Mouse (Mus musculus) heart, embryonic 10.5 days (tissue): Measurements from ENCODE around the gene Fzd2. TPM values are rescaled to one million over a fixed set of nuclear protein-coding genes. Genes with fewer than 3 reads are reported as not detected.
"Not testable (repeated sequence)": the region's sequence is repeated elsewhere in the genome, so short reads cannot be mapped to it uniquely, and the experiment has no call there.

Experiments
- DNase-seq: peaks from one replicate; pipeline ENCODE4 v3.0.0-alpha.2; 2017; ENCODE audit warnings: low spot score
- H3K27ac ChIP-seq: fragments of 300-500 bp; sonication (generic); 2 replicates; pipeline ENCODE4 v1.5.1; 2016; ENCODE audit warnings: mild to moderate bottlenecking
- H3K27me3 ChIP-seq: fragments of 300-500 bp; sonication (generic); 2 replicates; pipeline ENCODE4 v1.6.1; 2016; ENCODE audit warnings: mild to moderate bottlenecking; ENCODE audit not compliant: poor library complexity, insufficient read depth, severe bottlenecking
- H3K36me3 ChIP-seq: fragments of 300-500 bp; sonication (generic); 2 replicates; pipeline ENCODE4 v1.6.1; 2016; ENCODE audit warnings: mild to moderate bottlenecking, moderate library complexity
- H3K4me1 ChIP-seq: fragments of 300-500 bp; sonication (generic); 2 replicates; pipeline ENCODE4 v1.6.1; 2016; ENCODE audit warnings: mild to moderate bottlenecking
- H3K4me3 ChIP-seq: fragments of 300-500 bp; sonication (generic); 2 replicates; pipeline ENCODE4 v1.5.1; 2016; ENCODE audit warnings: mild to moderate bottlenecking, moderate library complexity
- H3K9me3 ChIP-seq: fragments of 300-500 bp; sonication (generic); 2 replicates; pipeline ENCODE4 v1.6.1; 2016; ENCODE audit warnings: mild to moderate bottlenecking, moderate library complexity
- WGBS: fragments of 180-500 bp; shearing (Covaris S2); methylation state at CpG from one replicate; pipeline ENCODE4 v1.1.7; 2016; 5-methylcytosine and 5-hydroxymethylcytosine counted together
- polyA plus RNA-seq: library from polyadenylated mRNA; unstranded; fragments of >200 nt; fragmentation: Nextera tagmentation; extraction: Ambion mirVana; gene quantifications from 2 replicates; pipeline ENCODE4 v1.2.1, GENCODE M21; 2016

The Fzd2 gene
- 22.9 and 34.5 TPM in 2 replicates for polyA plus RNA-seq

DNA sequence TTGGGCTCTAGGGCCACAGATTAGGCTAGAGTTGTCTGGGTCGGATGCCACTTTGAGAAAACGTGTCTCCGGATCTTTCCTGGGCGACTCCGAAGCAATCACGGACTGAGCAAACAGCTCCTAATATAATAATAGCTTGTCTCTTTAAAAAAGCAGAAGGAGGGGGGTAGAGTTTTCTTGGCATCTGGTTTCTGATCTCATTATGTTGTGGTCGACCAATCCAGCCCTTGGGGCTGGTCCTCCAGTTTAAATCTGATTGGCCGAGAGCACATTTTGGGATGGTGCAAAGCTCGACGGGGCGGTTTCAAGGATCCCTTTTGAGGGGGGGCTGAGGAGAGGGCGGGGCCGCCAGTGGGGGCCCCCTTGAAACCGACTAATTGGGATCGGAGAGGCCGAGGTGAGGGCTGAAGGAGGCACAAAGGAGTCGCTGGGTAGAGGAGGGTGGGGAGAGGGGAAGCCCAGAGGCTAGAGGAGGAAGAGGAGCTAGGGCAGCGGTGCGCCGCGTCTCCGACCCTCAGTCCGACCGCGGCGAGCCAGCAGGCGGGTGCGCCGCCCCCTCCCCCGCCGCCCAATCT lies at the start of gene Fzd2:
Fzd2 (plus strand) TSS at position 387 of the 575 bp plus-strand sequence.
- Histone ChIP-seq H3K4me3 (peak within 1 kb of the TSS; percentile 76), H3K27me3 (peaks cover 7% of the 10 kb centered on the region; the same call in 1 of the 2 replicates), H3K36me3 (no peaks in the 10 kb centered on the region), H3K27ac (peak within 1 kb of the TSS; percentile 94), H3K9me3 (no peaks in the 10 kb centered on the region), H3K4me1 (peaks cover 34% of the 10 kb centered on the region)
- DNase-seq, result peak; percentile 97
- under 1% methylated on average over 18 of the region's 31 CpGs for WGBS

- no peak for DNase-seq
- Histone ChIP-seq H3K9me3 (no peaks in the 10 kb centered on the region), H3K27ac (peak overlapping the region; percentile 99), H3K36me3 (peaks cover 3% of the 10 kb centered on the region; the same call in 1 of the 2 replicates), H3K4me3 (peak overlapping the region; percentile 92), H3K27me3 (no peaks in the 10 kb centered on the region), H3K4me1 (peaks cover 14% of the 10 kb centered on the region)
- under 1% methylated on average over 39 of the region's 39 CpGs for WGBS
These were observed 48.7 kb upstream of the Fzd2 start for GRCm38 (mm10) chr11:102555400-102556030.

DNA sequence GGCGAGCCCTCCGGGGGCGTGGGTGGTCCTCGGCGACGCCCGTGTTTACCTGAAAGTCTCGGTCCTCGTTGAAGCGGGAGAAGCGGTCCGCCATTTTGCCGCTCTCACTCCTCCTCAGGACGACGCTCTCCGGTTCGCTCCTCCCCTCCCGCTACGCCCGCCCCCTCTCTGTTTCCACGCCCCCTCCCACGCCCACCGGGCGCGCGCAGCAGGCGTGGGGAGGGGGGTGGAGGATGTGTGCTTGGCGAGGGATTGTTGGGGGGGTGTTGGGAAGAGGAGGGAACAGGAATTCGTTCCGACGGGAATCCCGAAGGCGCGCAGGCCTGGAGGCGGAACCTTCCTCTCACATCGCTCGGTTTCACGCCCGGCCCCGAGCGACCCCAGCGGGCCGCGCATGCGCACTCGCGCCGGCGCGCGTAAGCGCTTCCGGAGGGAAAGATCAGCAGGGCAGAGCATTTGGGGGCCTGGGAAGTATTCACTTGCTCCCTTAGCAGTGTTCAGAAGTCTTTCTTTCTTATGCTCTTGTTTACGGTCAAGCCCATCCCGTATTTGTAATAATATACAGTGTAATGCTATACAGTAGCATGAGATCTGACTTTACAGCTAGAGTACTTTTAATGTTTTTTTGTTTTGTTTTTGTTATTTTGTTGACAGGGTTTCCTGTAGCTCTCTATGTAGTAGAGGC lies 48.0 kb upstream of the Fzd2 start, which contains the start of gene Gpatch8:
Gpatch8 (minus strand) TSS at position 362 of the 685 bp plus-strand sequence.
- Histone ChIP-seq H3K27ac (peak within 1 kb of the TSS; percentile 99), H3K4me3 (peak within 1 kb of the TSS; percentile 92), H3K9me3 (no peaks in the 10 kb centered on the region), H3K27me3 (no peaks in the 10 kb centered on the region), H3K36me3 (peaks cover under 1% of the 10 kb centered on the region; the same call in 1 of the 2 replicates), H3K4me1 (peaks cover 14% of the 10 kb centered on the region)
- DNase-seq, result peak; percentile 98
- under 1% methylated on average over 54 of the region's 55 CpGs for WGBS

DNA sequence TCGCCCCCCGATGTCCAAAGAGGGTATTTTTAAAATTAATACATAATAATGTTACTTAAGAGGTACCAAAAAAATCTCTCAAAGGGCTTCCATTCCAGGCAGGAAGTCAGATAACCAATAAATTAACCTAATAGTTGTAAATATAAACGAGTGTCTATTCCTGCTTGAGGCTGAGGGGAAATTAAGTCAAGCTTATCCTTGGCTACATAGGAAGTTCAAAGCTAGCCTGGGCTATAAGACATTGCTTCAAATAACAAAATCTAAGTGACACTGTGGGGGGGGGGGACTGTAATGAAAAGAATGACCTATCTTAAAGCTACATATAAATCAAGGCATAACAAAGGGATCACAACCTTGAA lies 47.5 kb upstream of the Fzd2 start:
- WGBS, result 17% methylated on average over 3 of the region's 3 CpGs
- no peaks in the 10 kb centered on the region for H3K36me3 ChIP-seq
- H3K9me3 ChIP-seq, result no peaks in the 10 kb centered on the region
- no peak for DNase-seq
- no peaks in the 10 kb centered on the region for H3K27me3 ChIP-seq
- H3K4me3 ChIP-seq, result peak overlapping the region; percentile 92
- H3K4me1 ChIP-seq, result peaks cover 14% of the 10 kb centered on the region
- H3K27ac ChIP-seq, result peak overlapping the region; percentile 99

DNA sequence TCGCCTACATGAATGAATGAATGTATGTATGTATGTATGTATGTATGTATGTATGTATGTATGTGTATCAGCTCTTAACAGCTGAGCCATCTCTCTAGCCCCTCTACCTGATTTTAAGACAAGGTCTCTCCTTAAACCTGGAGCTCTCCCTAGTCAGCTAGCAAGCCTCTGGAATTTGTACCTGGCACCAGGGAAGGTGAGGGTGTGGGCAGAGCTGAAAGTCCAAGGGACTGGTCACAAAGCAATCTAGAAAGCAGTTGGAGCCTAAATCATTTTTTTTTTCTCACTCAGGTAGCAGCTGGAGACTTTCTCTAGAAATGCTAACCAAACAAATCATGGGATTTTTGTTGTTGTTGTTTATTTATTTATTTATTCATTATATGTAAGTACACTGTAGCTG lies 46.8 kb upstream of the Fzd2 start:
- Histone ChIP-seq H3K36me3 (no peaks in the 10 kb centered on the region), H3K27ac (no peak overlapping the region), H3K4me3 (no peak overlapping the region), H3K9me3 (no peaks in the 10 kb centered on the region), H3K4me1 (peaks cover 10% of the 10 kb centered on the region), H3K27me3 (no peaks in the 10 kb centered on the region)
- peak; percentile 27 for DNase-seq
- WGBS, result 90% methylated on average over 1 of the region's 1 CpGs

GRCm38 (mm10) chr11:102558704-102559103 lies 45.5 kb upstream of the Fzd2 start:
- H3K4me1 ChIP-seq, result peaks cover 10% of the 10 kb centered on the region
- H3K36me3 ChIP-seq, result no peaks in the 10 kb centered on the region
- H3K9me3 ChIP-seq, result no peaks in the 10 kb centered on the region
- no peak overlapping the region for H3K4me3 ChIP-seq
- H3K27me3 ChIP-seq, result no peaks in the 10 kb centered on the region
- no peak overlapping the region for H3K27ac ChIP-seq
- WGBS, result 90% methylated on average over 5 of the region's 5 CpGs
- DNase-seq, result peak; percentile 41

GRCm38 (mm10) chr11:102564952-102565671 lies 39.1 kb upstream of the Fzd2 start:
- not testable (repeated sequence) for H3K27me3 ChIP-seq, H3K36me3 ChIP-seq, H3K9me3 ChIP-seq, H3K4me1 ChIP-seq, H3K4me3 ChIP-seq, DNase-seq
- 49% methylated on average over 14 of the region's 14 CpGs for WGBS
- peak overlapping the region; percentile 79 for H3K27ac ChIP-seq

DNA sequence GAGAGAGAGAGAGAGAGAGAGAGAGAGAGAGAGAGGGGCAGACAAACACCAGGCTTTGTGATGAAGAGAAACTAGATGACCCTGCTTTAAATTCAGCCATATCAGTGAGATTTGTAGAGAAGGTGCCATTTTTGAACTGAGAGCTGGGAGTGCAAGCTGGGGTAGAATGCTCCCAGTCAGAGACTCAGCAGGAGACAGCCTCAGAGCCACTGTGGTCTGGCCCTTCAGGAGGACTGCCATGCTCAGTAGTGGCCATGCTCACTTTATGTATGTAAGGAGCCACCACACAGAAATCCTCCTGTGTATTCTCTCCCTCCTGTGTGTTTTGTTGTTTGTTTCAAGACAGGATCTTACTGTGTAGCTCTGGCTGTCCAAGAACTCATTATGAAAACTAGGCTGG lies 38.5 kb upstream of the Fzd2 start:
- no peak overlapping the region; the same call in 1 of the 2 replicates for H3K4me3 ChIP-seq
- no peaks in the 10 kb centered on the region for H3K9me3 ChIP-seq
- H3K27ac ChIP-seq, result peak overlapping the region; percentile 79

GRCm38 (mm10) chr11:102566290-102566689 lies 37.9 kb upstream of the Fzd2 start:
- H3K9me3 ChIP-seq, result no peaks in the 10 kb centered on the region
- H3K27me3 ChIP-seq, result no peaks in the 10 kb centered on the region
- 94% methylated on average over 1 of the region's 1 CpGs for WGBS
- no peaks in the 10 kb centered on the region for H3K36me3 ChIP-seq
- DNase-seq, result no peak
- H3K4me3 ChIP-seq, result no peak overlapping the region
- H3K27ac ChIP-seq, result no peak overlapping the region
- H3K4me1 ChIP-seq, result peaks cover 9% of the 10 kb centered on the region; the same call in 1 of the 2 replicates

More for the DNA sequence above, 38.5 kb upstream of the Fzd2 start:
- DNase-seq, result no peak
- Histone ChIP-seq H3K4me1 (peaks cover 9% of the 10 kb centered on the region; the same call in 1 of the 2 replicates), H3K36me3 (no peaks in the 10 kb centered on the region), H3K27me3 (no peaks in the 10 kb centered on the region)

GRCm38 (mm10) chr11:102567157-102567556 lies 37.0 kb upstream of the Fzd2 start:
- no peak overlapping the region for H3K4me3 ChIP-seq
- WGBS, result 85% methylated on average over 6 of the region's 6 CpGs
- H3K4me1 ChIP-seq, result peaks cover 9% of the 10 kb centered on the region; the same call in 1 of the 2 replicates
- no peaks in the 10 kb centered on the region for H3K9me3 ChIP-seq
- DNase-seq, result no peak
- H3K27ac ChIP-seq, result no peak overlapping the region
- no peaks in the 10 kb centered on the region for H3K36me3 ChIP-seq
- H3K27me3 ChIP-seq, result no peaks in the 10 kb centered on the region

DNA sequence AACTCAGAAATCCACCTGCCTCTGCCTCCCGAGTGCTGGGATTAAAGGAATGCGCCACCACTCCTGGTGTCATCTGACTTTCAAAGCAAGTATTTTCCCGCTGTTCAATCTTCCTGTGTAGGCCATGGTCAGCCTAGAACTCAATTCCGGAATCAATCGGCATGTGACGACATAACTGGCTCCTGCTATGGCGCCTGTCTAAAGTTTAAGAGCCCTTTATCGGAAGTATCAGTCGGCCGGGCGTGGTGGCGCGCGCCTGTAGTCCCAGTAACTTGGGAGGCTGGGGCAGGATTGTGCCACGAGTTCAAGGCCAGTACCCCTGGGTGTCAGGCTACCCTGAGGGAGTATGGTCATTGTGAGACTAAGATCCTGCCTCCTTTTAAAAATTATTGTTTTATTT lies 36.5 kb upstream of the Fzd2 start:
- DNase-seq, result no peak
- Histone ChIP-seq H3K27me3 (no peaks in the 10 kb centered on the region), H3K4me1 (peaks cover 9% of the 10 kb centered on the region; the same call in 1 of the 2 replicates), H3K9me3 (no peaks in the 10 kb centered on the region), H3K36me3 (no peaks in the 10 kb centered on the region), H3K27ac (no peak overlapping the region), H3K4me3 (no peak overlapping the region)
- 94% methylated on average over 15 of the region's 15 CpGs for WGBS

DNA sequence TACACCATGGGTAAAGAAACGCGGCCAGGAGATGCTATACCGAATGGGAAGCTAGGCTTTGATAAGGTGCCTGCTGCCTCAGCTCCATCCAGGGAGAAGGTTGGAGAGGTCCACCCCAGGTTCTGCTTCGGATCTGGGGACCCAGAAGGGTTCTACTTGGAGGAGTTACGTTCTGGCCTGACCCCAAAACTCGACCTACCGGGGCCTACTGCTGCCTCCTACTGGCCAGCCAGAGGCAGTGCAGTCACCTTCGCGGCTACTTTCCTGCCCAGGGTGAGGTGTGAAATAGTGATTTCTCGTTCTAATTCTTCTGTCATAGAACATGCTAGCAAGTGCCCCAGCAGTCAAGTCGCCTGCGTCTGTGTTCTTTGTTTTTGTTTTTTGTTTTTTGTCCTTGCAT lies 36.0 kb upstream of the Fzd2 start:
- Histone ChIP-seq H3K4me1 (peaks cover 9% of the 10 kb centered on the region; the same call in 1 of the 2 replicates), H3K27me3 (no peaks in the 10 kb centered on the region), H3K9me3 (no peaks in the 10 kb centered on the region), H3K36me3 (no peaks in the 10 kb centered on the region), H3K4me3 (no peak overlapping the region), H3K27ac (no peak overlapping the region)
- no peak for DNase-seq
- 75% methylated on average over 12 of the region's 12 CpGs for WGBS
